Mouse (Mus musculus): ENCODE results near the gene Lrrc74a.

Lrrc74a gene

DNA sequence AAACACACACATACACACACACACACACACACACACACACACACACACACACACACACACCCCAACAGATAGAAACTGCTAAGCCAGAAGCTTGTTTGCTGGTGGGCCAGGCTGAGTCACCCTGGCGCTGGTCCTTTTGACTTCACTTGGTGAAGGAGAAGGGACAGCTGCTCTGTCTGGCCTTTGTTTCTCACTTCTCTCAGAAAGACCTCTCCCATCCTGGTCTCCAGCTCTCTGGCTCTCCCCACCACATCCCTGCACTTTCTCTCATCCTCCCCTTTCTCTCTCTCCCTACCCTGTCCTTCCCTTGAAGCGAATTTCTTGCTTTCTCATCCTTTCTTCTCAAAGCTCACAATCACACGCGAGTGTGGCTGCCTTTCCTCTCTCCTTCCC, 70.1 kb downstream of the Lrrc74a start:
- no peak for DNase-seq (ENCODE audit: low read depth, low spot score)

DNA sequence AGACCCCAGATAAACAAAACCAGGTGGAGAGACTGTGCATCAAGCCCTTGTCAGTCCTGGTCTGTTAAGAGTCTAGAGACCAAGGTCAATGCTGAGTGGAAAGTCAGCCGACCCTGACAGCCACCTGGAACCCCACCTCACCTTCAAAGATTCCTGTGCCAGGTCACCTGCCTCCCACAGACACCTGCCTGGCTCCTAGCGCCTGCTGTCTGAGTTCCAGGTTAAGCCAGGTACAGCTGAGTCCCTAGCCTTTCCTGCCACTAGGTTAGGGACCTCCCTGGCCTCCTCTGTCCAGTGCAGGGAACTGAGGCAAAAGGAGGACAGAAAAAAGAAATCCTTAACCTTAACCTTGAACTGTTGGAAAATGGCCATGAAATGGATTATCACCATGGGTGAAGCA, 70.7 kb downstream of the Lrrc74a start:
- DNase-seq (ENCODE audit: low read depth, low spot score): no peak

DNA sequence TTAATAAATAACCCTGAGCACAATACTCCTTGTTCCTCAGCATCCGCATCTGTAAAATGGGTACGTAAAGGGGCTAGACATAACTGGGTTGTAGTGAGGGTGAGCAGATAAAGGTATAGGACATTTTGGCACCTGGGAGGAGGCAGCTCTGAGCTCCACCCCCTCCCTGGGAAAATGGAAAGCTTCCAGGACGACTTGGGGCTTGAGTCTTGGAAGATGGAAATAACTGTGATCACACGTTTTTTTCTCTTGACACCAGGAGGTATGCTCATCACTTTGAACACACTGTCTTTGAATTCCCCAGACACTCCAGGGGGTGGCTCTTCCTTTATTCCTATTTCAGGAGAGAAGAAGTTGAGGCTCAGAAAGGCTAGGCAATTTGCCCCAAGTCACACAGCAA, 71.1 kb downstream of the Lrrc74a start:
- DNase-seq (ENCODE audit: low read depth, low spot score): no peak

DNA sequence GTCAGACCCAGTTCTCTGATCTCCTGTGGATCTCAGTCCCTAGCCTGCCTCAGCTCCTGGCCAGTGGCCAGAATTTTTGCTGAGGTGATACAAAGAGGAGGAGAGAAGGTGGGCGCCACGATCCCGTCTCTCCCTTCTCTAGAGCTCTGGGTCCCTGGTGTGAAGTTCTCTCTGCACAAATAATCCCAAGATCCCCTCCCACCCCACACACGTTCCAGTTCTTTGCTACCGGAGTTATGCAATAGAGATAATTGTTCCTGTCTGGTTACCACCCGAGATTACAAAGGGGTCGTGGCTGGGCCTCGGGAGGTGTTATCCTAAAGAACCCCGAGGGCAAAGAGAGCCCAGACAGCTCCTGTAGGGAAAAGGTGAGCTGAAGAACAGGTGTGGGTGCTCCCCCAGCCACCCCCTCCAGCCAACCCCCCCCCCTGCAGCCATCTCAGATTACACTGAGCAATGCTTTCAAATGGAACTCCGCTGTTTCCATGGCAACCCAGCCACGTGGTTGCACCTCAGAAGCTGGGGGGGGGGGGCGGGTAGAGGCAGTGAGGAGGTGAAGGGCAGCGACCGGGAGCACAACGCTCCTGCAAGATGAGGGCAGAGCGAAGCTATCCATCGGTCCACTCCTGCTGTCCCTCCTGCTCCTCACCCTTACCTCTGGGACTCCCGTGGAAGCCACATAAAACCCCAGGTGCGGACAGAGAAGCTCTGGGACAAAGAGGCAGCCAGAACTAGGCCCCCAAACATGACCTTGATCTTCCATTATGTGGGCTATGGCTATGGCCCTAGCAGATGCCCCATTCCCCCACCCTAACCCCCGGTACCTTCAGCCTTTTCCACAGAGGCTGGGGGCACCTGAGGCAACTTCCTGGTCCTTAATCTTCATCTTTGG, 72.1 kb downstream of the Lrrc74a start:
- DNase-seq (ENCODE audit: low read depth, low spot score): no peak

DNA sequence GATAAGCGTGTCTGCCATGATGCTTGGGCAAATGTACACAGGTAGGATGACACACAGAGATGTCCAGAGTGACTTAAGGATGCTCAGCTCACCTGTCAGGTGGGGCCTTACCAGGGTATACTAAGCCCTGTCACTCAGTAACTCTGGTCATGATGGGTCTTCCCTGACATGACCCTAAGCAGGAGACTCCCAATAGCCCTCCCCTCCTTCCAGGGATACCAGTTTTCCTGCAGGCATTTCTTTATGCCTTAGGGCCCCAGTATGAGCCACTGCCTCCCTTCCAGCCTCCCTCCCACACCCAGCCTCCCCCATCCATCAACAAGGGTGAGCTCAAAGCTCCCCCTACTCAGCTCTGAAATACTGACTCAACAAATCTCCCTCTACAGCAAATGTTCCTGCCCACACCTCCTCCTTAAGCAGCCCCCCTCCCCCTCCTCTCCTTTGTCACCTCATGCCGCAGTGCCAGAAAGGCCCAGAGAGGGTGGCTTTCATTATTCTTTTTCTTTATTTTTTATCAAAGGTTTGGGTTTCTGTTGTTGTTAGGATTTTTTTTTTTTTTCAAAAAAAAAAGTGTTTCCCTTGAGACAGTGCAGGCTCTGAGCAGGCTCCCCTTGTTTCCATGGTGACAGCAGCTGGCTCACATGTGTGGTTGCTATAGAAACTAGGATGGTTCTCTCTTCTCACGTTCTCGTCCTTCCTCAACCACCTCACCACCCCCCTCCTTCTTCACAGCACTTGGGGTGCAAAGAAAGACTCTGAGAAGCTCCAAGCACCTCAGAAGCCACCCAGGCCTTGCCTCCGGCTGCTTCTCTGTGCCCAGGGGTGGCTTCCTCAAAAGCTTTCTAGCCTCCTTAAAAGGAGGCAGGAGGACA, 73.0 kb downstream of the Lrrc74a start:
- no peak for DNase-seq (ENCODE audit: low read depth, low spot score)

DNA sequence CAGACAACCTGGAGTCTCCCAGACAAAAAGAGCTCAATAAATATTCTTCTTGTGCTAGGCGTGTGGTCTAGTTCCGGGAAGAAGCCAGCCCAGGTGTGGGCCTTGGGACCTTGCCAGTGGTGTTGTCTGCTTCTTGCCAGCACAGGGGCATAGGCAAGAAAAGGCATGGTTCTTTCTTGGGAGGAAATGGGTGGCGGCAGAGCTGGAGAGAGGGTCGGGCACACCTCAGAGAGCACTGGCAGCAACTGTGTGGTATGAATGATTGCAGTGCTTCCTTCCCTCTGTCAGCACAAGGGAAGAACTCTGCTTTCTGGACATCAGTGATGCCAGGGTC, 73.6 kb downstream of the Lrrc74a start:
- DNase-seq (ENCODE audit: low read depth, low spot score): no peak

DNA sequence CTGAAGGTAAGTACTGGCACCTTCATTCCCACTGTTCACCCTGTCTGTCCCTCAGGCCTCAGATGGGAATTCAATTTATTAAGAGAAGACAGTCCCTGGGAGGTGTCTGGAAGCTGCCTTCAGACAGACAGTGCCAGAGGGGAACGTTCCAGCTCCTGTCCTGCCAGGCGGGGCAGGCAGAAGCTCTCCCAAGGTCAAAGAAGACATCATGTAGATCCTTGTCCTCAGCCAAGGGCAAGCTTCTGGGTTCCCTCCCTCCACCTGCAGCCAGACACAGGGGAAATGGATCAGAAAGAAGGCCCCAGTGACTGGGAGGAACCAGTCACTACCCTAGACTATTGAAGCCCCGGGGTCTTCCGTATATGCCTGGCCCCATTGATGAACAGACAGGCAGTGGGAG, 74.7 kb downstream of the Lrrc74a start:
- DNase-seq (ENCODE audit: low read depth, low spot score): no peak

DNA sequence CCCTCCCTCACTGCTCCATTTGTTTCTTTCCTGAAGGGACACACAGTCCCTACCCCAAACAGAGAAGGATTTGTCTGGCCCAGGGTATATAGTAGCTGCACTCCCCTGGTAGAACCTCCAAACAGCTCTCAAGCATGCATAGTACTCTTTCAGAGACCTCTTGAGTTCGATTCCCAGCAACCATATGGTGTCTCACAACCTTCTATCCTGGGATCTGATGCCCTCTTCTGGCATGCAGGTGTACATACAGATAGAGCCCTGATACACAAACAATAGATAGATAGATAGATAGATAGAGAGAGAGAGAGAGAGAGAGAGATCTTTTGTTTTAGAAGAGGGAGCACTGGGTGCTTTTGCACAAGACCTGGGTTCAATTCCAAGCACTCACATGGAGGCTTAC, 75.9 kb downstream of the Lrrc74a start:
- no peak for DNase-seq (ENCODE audit: low read depth, low spot score)

DNA sequence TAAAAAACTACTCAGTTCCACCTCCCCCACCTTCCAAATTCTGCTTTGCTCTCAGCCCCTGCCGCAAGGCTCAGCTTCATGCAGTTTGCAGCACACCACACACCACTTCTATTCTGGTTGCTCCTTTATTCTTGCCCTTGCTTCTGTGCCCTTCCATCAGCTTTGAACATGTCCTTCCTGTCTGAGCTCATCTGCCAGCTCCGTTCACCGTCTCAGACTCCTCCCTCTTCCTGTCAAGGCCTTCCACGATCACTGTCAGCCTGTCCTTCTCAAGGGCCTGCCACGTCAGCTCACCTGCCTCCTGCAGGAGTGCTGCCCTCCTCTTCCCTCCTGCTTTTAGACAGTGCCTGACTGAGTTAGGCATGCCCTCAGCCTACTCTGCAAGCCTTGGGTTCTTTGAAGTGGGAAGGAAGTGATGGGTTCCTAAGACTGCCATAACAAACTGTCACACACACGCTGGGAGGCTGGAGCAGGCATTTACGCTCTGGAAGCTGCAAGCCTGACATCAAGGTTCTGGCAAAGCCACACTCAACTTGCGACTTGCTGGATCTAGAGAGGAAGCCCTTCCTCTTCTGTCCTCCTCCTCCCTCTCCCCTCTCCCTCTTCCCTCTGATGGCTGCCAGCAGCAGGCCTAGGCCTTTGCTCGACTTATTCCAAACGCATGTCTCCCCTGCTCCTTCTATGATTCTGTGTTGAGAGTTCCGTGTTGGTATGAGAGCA, 76.7 kb downstream of the Lrrc74a start:
- DNase-seq (ENCODE audit: low read depth, low spot score): no peak

DNA sequence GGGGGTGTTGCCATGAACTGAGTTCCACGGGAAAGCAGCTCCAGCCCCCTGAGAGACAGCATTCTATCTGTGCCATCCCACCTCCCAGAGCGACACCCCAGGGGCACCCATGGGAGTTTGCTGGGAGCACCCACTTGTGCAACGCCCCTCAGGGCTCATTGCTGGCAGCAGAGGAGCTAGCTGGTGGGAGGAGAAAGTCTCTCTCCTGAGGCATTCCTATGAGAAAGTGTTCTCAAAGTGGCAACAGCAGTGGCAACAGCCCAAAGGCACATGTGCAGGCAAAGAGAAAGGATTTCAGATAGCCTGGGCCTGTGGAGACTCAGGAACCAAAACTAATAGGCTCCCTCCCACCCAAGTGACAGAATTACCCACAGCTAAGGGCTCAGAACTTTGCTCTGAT, 78.6 kb downstream of the Lrrc74a start:
- DNase-seq (ENCODE audit: low read depth, low spot score): no peak
